Mouse (Mus musculus) liver, embryonic 13.5 days (tissue): ENCODE results near the gene Synj2. TPM values are rescaled to one million over a fixed set of nuclear protein-coding genes. Genes with fewer than 3 reads are reported as not detected.

Source experiments
- ATAC-seq: fragments of 200-750 bp; cut with Nextera tagmentation; 2 replicates; pipeline ENCODE4 v1.8.0; 2017; ENCODE audit warnings: low read depth, mild to moderate bottlenecking, moderate number of reproducible peaks, moderate library complexity
- DNase-seq: peaks from one replicate; pipeline ENCODE4 v3.0.0; 2022
- H3K27ac ChIP-seq: fragments of 300-500 bp; sonication (generic); 2 replicates; pipeline ENCODE4 v1.5.1; 2015; ENCODE audit warnings: moderate library complexity, mild to moderate bottlenecking, inconsistent platforms
- H3K27me3 ChIP-seq: fragments of 300-500 bp; sonication (generic); 2 replicates; pipeline ENCODE4 v1.6.1; 2015; ENCODE audit warnings: mild to moderate bottlenecking, inconsistent platforms
- H3K36me3 ChIP-seq: fragments of 300-500 bp; sonication (generic); 2 replicates; pipeline ENCODE4 v1.6.1; 2015; ENCODE audit warnings: mild to moderate bottlenecking, inconsistent platforms
- H3K4me1 ChIP-seq: fragments of 300-500 bp; sonication (generic); replicated peaks from 2 replicates; pipeline ENCODE4 v1.6.1; 2015; ENCODE audit warnings: inconsistent platforms
- H3K4me2 ChIP-seq: fragments of 300-500 bp; sonication (generic); 2 replicates; pipeline ENCODE4 v1.6.1; 2015; ENCODE audit warnings: inconsistent platforms, mild to moderate bottlenecking, moderate library complexity
- H3K4me3 ChIP-seq: fragments of 300-500 bp; sonication (generic); replicated peaks from 2 replicates; pipeline ENCODE4 v1.5.1; 2015; ENCODE audit warnings: mild to moderate bottlenecking, inconsistent platforms
- H3K9ac ChIP-seq: fragments of 300-500 bp; sonication (generic); 2 replicates; pipeline ENCODE4 v1.6.1; 2015; ENCODE audit warnings: mild to moderate bottlenecking, inconsistent platforms
- H3K9me3 ChIP-seq: fragments of 300-500 bp; sonication (generic); replicated peaks from 2 replicates; pipeline ENCODE4 v1.6.1; 2016; ENCODE audit warnings: inconsistent platforms
- WGBS: fragments of 180-500 bp; shearing (Covaris S2); methylation state at CpG from one replicate; pipeline ENCODE4 v1.1.7; 2015; ENCODE audit not compliant: insufficient replicate concordance; 5-methylcytosine and 5-hydroxymethylcytosine counted together
- polyA plus RNA-seq: library from polyadenylated mRNA; unstranded; fragments of >200 nt; fragmentation: Nextera tagmentation; extraction: Ambion mirVana; gene quantifications from 2 replicates; pipeline ENCODE4 v1.2.1, GENCODE M21; 2015

The Synj2 gene
- polyA plus RNA-seq, 1 experiment from 2014 or later: 1.3 TPM

DNA sequence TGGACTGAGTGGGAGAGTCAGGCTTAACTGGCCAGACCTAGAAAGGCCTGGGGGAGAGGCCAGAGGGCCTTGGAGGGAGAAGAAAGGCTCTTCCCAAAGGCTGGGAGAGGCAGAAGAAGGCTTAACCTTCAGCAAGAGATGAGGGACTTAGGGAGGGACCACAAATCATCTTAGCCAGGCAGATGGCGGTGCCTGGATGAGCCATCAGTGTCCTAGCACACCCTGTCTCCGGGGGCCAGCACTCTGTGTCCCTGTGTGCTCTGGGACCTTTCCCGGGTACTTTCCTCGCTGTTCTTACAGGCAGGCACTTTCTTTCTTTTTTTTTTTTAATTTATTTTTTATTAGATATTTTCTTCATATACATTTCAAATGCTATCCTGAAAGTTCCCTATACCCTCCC, 31.4 kb upstream of the Synj2 start:
- Histone ChIP-seq H3K27me3 (no peaks in the 10 kb centered on the region), H3K36me3 (peaks cover 36% of the 10 kb centered on the region), H3K4me3 (no peak overlapping the region), H3K4me1 (peaks cover 23% of the 10 kb centered on the region), H3K9me3 (no peaks in the 10 kb centered on the region), H3K4me2 (no peak overlapping the region), H3K9ac (no peak overlapping the region), H3K27ac (no peak overlapping the region)
- ATAC-seq (no peak), DNase-seq (no peak)
- WGBS: 79% methylated on average over 4 of the region's 4 CpGs

DNA sequence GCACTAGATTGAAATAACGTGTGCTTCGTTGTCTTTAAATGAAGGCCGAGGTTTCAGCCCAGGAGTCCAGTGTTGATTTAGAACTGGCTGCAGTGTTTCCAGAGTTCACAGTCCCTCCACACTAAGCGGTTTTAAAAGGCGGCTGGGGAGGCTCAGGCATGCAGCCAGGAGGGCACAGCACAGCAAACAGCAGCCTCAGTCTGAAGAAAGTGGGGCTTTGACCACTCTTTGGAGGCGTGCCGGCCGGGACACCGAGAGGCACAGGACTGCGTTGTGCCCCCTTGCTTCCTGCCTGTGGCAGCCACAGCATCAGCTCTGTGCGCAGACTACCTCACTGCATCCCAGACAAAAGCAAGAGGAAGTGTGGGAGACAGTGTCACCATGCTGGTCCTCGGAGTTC, 29.5 kb upstream of the Synj2 start:
- Histone ChIP-seq H3K27me3 (no peaks in the 10 kb centered on the region), H3K4me1 (peaks cover 15% of the 10 kb centered on the region), H3K4me3 (no peak overlapping the region), H3K36me3 (peaks cover 33% of the 10 kb centered on the region), H3K9me3 (no peaks in the 10 kb centered on the region), H3K4me2 (no peak overlapping the region), H3K27ac (0 out of 2 replicates have a peak overlapping the region, but pooled peaks have one; percentile 53), H3K9ac (no peak overlapping the region)
- WGBS: 69% methylated on average over 12 of the region's 12 CpGs
- DNase-seq: no peak
- peak; percentile 47; the same call in 1 of the 2 replicates for ATAC-seq

DNA sequence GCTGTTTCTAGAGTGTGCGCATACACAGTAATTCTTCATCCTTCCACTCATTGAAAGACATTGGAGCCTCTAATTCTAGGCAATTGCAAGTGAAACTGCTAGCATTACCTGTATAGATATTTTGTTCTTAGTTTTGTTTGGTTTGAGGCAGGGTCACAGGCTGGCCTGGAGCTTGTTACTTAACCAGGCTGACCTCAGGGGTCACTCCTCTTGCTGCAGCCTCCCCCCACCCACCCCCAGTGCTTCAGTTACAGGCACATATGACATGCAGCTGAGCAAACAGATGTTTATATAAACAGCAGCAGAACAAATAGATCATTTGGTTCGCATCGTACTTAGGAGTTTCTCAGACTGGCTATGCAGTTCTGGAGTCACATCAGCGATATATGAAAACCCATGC, 28.3 kb upstream of the Synj2 start:
- H3K4me3 ChIP-seq: no peak overlapping the region
- peaks cover 35% of the 10 kb centered on the region for H3K36me3 ChIP-seq
- DNase-seq (no peak), ATAC-seq (peak; percentile 32; the same call in 1 of the 2 replicates)
- 77% methylated on average over 4 of the region's 4 CpGs for WGBS
- no peaks in the 10 kb centered on the region for H3K9me3 ChIP-seq
- peaks cover 15% of the 10 kb centered on the region for H3K4me1 ChIP-seq
- H3K9ac ChIP-seq: no peak overlapping the region
- peak overlapping the region; percentile 34; the same call in 1 of the 2 replicates for H3K27ac ChIP-seq
- H3K27me3 ChIP-seq: no peaks in the 10 kb centered on the region
- no peak overlapping the region for H3K4me2 ChIP-seq

DNA sequence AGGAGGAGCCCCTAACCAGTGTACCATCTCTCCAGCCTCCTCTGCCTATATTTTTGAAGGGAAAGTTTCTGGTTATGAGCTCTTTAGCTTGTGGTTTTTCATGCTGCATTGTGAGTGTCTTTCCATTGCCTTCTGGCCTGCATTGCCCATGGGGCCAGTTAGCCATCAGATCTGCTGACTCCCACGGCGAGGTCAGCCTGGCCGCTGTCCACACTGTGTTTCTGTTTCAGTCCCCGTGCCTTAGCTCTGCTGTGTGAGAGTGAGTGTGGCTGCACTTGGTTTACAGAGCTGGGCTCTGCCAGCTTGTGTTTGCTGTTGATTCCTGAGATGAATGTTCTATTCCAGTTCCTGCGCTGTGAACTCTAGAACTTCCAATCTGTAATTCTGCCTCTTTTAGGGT, 26.9 kb upstream of the Synj2 start:
- Histone ChIP-seq H3K4me3 (no peak overlapping the region), H3K27me3 (no peaks in the 10 kb centered on the region), H3K9ac (no peak overlapping the region), H3K27ac (no peak overlapping the region), H3K4me1 (peaks cover 15% of the 10 kb centered on the region), H3K9me3 (no peaks in the 10 kb centered on the region), H3K4me2 (no peak overlapping the region), H3K36me3 (peaks cover 36% of the 10 kb centered on the region)
- DNase-seq: no peak
- WGBS: 83% methylated on average over 5 of the region's 5 CpGs
- ATAC-seq: no peak

DNA sequence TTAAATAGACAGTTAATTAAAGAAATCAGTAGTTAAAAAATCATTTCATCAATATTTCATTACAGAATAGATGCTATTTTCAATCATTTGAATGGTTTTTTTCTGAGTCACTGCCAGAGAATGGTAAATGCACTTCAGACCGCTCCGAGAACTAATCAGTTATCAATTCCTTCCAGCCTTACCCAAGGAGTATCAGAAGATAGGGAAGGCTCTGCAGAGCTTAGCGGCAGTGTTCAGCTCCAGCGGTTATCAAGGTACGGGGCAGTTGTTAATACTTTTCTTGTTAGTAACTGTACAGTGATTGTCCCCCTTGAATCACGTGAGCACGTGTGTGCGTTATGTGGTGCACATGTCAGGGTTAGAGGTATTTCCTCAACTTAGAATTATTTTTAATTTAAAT, 19.1 kb upstream of the Synj2 start:
- DNase-seq (no peak), ATAC-seq (no peak)
- no peak overlapping the region for H3K27ac ChIP-seq
- H3K4me2 ChIP-seq: no peak overlapping the region
- peaks cover 13% of the 10 kb centered on the region for H3K4me1 ChIP-seq
- no peak overlapping the region for H3K9ac ChIP-seq
- H3K27me3 ChIP-seq: no peaks in the 10 kb centered on the region
- peaks cover 77% of the 10 kb centered on the region for H3K36me3 ChIP-seq
- 55% methylated on average over 8 of the region's 8 CpGs for WGBS
- H3K4me3 ChIP-seq: no peak overlapping the region
- no peaks in the 10 kb centered on the region for H3K9me3 ChIP-seq

DNA sequence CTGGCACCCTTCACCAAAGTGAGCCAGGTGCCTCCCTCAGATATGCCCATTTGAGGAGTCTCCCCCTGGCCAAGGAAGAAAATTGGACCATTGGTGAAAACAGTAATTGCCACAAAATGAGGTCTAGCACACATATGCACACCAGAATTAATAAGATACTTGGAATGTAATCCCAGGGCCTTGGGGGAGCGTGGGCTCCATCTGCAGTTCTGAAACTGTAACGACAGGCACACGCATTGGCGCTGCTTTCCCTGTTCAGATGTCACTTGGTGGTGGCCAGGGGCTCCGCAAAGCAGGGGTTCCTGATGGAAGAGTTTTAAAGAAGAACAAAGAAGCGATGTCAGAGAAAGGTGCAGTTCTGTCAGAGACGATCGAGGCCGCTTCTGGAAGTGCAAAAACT, 17.8 kb upstream of the Synj2 start:
- no peak for ATAC-seq
- peaks cover 82% of the 10 kb centered on the region for H3K36me3 ChIP-seq

DNA sequence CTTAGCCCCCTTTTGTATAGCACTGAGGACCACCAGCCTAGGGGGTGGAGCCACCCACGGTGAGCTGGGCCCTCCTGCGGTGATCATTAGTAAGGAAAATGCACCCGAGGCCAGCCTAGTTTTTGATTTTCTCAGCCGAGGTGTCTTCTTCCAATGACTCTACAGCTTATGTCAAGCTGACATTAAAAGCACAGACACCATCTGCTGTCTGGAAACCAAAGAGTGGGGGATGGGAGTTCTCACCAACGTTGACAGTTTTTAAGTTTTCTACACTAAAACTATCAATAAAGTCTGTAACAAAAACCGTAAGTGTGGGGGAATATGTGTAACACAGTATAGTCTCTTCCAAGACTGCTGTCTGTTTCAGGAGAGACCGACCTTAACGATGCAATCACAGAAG, 16.8 kb upstream of the Synj2 start:
- 78% methylated on average over 8 of the region's 8 CpGs for WGBS
- H3K4me3 ChIP-seq: no peak overlapping the region
- no peaks in the 10 kb centered on the region for H3K27me3 ChIP-seq
- peaks cover 73% of the 10 kb centered on the region for H3K36me3 ChIP-seq
- DNase-seq (no peak), ATAC-seq (no peak)
- no peak overlapping the region for H3K9ac ChIP-seq
- no peak overlapping the region for H3K4me2 ChIP-seq
- H3K27ac ChIP-seq: no peak overlapping the region
- no peaks in the 10 kb centered on the region for H3K9me3 ChIP-seq
- peaks cover 13% of the 10 kb centered on the region for H3K4me1 ChIP-seq

More for the DNA sequence above, 17.8 kb upstream of the Synj2 start:
- Histone ChIP-seq H3K27me3 (no peaks in the 10 kb centered on the region), H3K27ac (no peak overlapping the region), H3K4me3 (no peak overlapping the region), H3K4me1 (peaks cover 13% of the 10 kb centered on the region), H3K9ac (no peak overlapping the region), H3K4me2 (no peak overlapping the region), H3K9me3 (no peaks in the 10 kb centered on the region)
- WGBS: 78% methylated on average over 9 of the region's 9 CpGs
- no peak for DNase-seq

DNA sequence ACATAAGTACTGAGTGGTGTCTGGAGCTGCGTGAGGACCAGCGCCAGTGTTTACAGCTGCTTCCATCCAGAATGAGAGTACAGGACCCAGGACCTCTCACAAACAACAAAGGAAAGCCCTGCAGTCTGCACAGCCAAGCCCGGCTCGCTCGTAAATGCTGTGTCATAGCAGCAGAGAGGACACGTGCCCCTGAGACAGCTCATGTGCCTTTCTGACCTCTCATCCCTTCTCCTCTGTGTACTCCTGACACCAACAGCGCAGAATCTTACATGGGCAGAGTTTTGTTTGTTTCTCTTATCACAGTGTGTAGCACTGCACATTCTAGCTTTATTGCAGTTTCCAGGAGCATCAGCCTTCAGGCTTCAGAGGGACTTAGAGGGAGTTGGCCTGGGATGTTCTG, 14.4 kb upstream of the Synj2 start:
- 72% methylated on average over 7 of the region's 7 CpGs for WGBS
- H3K27me3 ChIP-seq: no peaks in the 10 kb centered on the region
- H3K9ac ChIP-seq: 0 out of 2 replicates have a peak overlapping the region, but pooled peaks have one; percentile 2
- no peak overlapping the region for H3K4me2 ChIP-seq
- H3K4me3 ChIP-seq: no peak overlapping the region
- peaks cover 4% of the 10 kb centered on the region for H3K4me1 ChIP-seq
- H3K27ac ChIP-seq: no peak overlapping the region
- H3K36me3 ChIP-seq: peaks cover 60% of the 10 kb centered on the region
- no peak for DNase-seq
- H3K9me3 ChIP-seq: no peaks in the 10 kb centered on the region
- ATAC-seq: peak; percentile 56

DNA sequence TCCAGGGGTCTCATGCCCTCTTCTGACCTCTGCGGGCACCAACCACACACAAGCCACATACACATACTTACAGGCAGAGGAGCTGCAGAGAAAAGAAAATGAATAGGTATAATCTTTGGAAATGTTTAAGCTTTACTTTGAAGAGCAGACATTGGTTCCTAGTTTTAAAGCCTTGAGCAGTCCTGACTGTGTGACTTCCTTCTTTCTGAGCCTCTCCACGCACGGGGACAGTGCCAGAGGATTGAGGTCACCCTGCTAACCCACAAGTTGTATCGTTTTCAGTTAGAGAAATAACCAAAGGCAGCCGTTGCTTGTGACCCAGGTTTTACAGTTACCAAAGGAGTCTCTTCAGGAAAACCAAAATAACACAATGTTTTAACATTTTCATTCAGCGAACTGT, 12.0 kb upstream of the Synj2 start:
- 60% methylated on average over 6 of the region's 6 CpGs for WGBS
- H3K4me2 ChIP-seq: no peak overlapping the region
- H3K4me3 ChIP-seq: no peak overlapping the region
- H3K27me3 ChIP-seq: no peaks in the 10 kb centered on the region
- H3K27ac ChIP-seq: no peak overlapping the region
- peaks cover 44% of the 10 kb centered on the region for H3K36me3 ChIP-seq
- DNase-seq (no peak), ATAC-seq (no peak)
- H3K9me3 ChIP-seq: no peaks in the 10 kb centered on the region
- H3K4me1 ChIP-seq: no peaks in the 10 kb centered on the region
- no peak overlapping the region for H3K9ac ChIP-seq

DNA sequence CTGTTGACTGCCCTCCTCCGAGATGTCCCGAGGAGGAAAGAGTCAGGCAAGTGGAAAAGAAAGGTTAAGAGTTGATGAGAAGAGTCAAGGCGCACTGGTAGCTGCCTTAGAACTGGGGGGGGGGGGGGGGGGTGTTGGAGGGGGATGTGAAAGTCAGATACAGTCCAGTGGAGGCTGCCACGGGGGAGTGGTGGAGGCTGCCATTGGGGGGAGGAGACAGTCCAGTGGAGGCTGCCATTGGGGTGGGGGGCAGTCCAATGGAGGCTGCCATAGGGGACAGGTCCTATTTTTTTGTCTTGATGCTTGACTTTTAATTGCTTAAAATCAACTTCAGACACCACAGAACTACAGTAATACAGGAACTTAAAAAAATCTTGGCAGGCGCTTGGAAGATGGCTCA, 8.9 kb upstream of the Synj2 start:
- no peak for DNase-seq
- no peak overlapping the region for H3K9ac ChIP-seq
- no peak overlapping the region for H3K4me3 ChIP-seq
- H3K36me3 ChIP-seq: peaks cover 22% of the 10 kb centered on the region
- H3K27ac ChIP-seq: no peak overlapping the region
- no peak overlapping the region for H3K4me2 ChIP-seq
- H3K27me3 ChIP-seq: 0 out of 2 replicates have a peak, but pooled peaks cover under 1% of the 10 kb centered on the region
- no peak for ATAC-seq
- no peaks in the 10 kb centered on the region for H3K9me3 ChIP-seq
- WGBS: 63% methylated on average over 5 of the region's 5 CpGs
- peaks cover 13% of the 10 kb centered on the region for H3K4me1 ChIP-seq

DNA sequence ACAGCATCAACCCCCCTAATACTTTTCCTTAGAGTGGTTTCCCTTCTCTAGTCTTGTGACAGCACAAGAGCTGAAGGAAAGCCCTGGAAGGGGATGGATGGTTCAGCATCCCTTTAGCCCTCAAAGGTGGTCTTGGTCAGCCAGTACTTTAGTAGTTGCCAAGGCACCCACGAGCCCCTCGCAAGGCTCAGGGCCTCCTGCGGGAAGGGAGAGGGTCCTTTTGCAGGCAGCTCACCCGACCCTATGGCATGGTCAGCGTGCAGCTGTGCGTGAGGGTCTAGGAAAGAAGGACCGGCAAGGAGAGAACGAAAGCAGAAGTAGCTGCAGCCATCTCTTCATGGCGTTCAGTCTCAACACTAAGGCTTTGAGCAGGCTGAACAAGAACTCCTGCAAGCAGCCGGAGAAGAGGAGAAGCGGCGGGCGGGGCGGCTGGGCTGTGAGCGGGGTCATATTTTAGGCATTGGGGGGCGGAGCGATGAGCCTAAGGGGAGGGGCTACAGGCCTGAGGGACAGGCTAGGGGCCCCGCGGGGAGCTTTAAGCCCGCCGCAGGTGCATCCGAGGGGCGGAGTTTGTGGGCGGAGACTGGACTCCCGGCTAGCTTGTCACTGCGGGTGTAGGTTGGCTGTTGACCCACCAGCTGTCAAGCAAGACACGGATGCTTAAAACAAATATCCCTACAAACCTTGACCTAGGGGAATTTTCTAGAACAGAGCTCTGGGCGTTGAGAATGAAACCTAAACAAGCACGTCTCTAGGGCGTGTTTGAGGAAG, 6.3 kb upstream of the Synj2 start:
- peak overlapping the region; percentile 75 for H3K4me2 ChIP-seq
- H3K27me3 ChIP-seq: peaks cover 20% of the 10 kb centered on the region
- H3K36me3 ChIP-seq: peaks cover 10% of the 10 kb centered on the region; the same call in 1 of the 2 replicates
- DNase-seq: peak; percentile 48
- H3K9ac ChIP-seq: peak overlapping the region; percentile 64
- H3K27ac ChIP-seq: no peak overlapping the region
- peak overlapping the region; percentile 55 for H3K4me3 ChIP-seq
- H3K4me1 ChIP-seq: peaks cover 13% of the 10 kb centered on the region
- peak; percentile 92 for ATAC-seq
- no peaks in the 10 kb centered on the region for H3K9me3 ChIP-seq
- WGBS: 1% methylated on average over 30 of the region's 30 CpGs

DNA sequence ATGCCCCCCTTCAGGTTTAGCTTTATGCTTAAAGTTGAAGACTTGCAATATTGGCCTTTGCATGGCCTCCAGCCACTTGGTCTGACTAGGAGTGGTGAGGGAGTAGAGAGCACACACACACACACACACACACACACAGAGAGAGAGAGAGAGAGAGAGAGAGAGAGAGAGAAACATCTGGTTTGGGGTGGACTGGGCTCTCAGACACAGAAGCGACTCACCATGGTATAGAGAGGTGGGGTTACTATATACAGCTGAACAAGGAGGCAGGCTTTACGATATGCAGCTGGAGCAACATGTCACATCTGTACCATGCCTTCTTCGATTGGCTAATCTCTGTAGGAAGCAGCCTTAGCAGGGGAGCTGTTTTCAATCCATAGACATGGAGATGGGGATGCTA, 5.4 kb upstream of the Synj2 start:
- H3K4me3 ChIP-seq: peak overlapping the region; percentile 55; the same call in 1 of the 2 replicates
- no peaks in the 10 kb centered on the region for H3K9me3 ChIP-seq
- DNase-seq (no peak), ATAC-seq (no peak)
- H3K9ac ChIP-seq: no peak overlapping the region
- peak overlapping the region; percentile 75 for H3K4me2 ChIP-seq
- peaks cover 5% of the 10 kb centered on the region; the same call in 1 of the 2 replicates for H3K36me3 ChIP-seq
- H3K27ac ChIP-seq: no peak overlapping the region
- H3K4me1 ChIP-seq: peaks cover 14% of the 10 kb centered on the region
- H3K27me3 ChIP-seq: peaks cover 29% of the 10 kb centered on the region
- 70% methylated on average over 3 of the region's 3 CpGs for WGBS
